Mouse (Mus musculus): ENCODE results near the gene Ksr1. TPM values are rescaled to one million over a fixed set of nuclear protein-coding genes. Genes with fewer than 3 reads are reported as not detected.

Ksr1 gene
- total RNA-seq, 2 experiments from 2014 or later = 103 to 118 TPM

GRCm38 (mm10) chr11:79065463-79066190 lies 80.6 kb downstream of the Ksr1 start:
- peak; percentile 70 for DNase-seq

GRCm38 (mm10) chr11:79064311-79064710 lies 81.9 kb downstream of the Ksr1 start:
- DNase-seq = no peak

GRCm38 (mm10) chr11:79063616-79064015 lies 82.6 kb downstream of the Ksr1 start:
- no peak for DNase-seq

GRCm38 (mm10) chr11:79062897-79063296 lies 83.3 kb downstream of the Ksr1 start:
- DNase-seq = no peak

- no peak for DNase-seq
Measured at GRCm38 (mm10) chr11:79061839-79062238, 84.4 kb downstream of the Ksr1 start.

GRCm38 (mm10) chr11:79059850-79060249 lies 86.4 kb downstream of the Ksr1 start:
- no peak for DNase-seq

GRCm38 (mm10) chr11:79059062-79059461 lies 87.1 kb downstream of the Ksr1 start:
- DNase-seq = no peak

- no peak for DNase-seq
Measured at GRCm38 (mm10) chr11:79058610-79059009, 87.6 kb downstream of the Ksr1 start.

GRCm38 (mm10) chr11:79057809-79058208 lies 88.4 kb downstream of the Ksr1 start:
- no peak for DNase-seq

- no peak for DNase-seq
Measured at GRCm38 (mm10) chr11:79056891-79057290, 89.3 kb downstream of the Ksr1 start.

- no peak for DNase-seq
Measured at GRCm38 (mm10) chr11:79056027-79056426, 90.2 kb downstream of the Ksr1 start.

GRCm38 (mm10) chr11:79055161-79055560 lies 91.0 kb downstream of the Ksr1 start:
- peak; percentile 39 for DNase-seq

GRCm38 (mm10) chr11:79054161-79055152 lies 91.8 kb downstream of the Ksr1 start:
- no peak for DNase-seq

- DNase-seq = no peak
Measured at GRCm38 (mm10) chr11:79053437-79053836, 92.8 kb downstream of the Ksr1 start.

- DNase-seq = no peak
Measured at GRCm38 (mm10) chr11:79052769-79053168, 93.4 kb downstream of the Ksr1 start.

GRCm38 (mm10) chr11:79051522-79051921 lies 94.7 kb downstream of the Ksr1 start:
- no peak for DNase-seq

- DNase-seq = no peak
Measured at GRCm38 (mm10) chr11:79050781-79051507, 95.3 kb downstream of the Ksr1 start.

GRCm38 (mm10) chr11:79048906-79049305 lies 97.3 kb downstream of the Ksr1 start:
- DNase-seq = no peak

- no peak for DNase-seq
Measured at GRCm38 (mm10) chr11:79047180-79047727, 99.0 kb downstream of the Ksr1 start.

- DNase-seq = no peak
Measured at GRCm38 (mm10) chr11:79046561-79047155, 99.5 kb downstream of the Ksr1 start.

GRCm38 (mm10) chr11:79045231-79045630 lies 101.0 kb downstream of the Ksr1 start:
- DNase-seq = no peak

- DNase-seq = no peak
Measured at GRCm38 (mm10) chr11:79044798-79045197, 101.4 kb downstream of the Ksr1 start.
